Mouse (Mus musculus): ENCODE measurements around the gene Bud13.
"Not testable (repeated sequence)": the region's sequence is repeated elsewhere in the genome, so short reads cannot be mapped to it uniquely, and the experiment has no call there.

Gene Bud13

GRCm38 (mm10) chr9:46269125-46269524 is 13.7 kb upstream of the Bud13 start:
- TF ChIP-seq GATA4 (IDR thresholded peaks at IDR 0.05; ENCODE audit: insufficient replicate concordance, low read length): no peak

- no peak for TF ChIP-seq GATA4 (IDR thresholded peaks at IDR 0.05; ENCODE audit: insufficient replicate concordance, low read length)
Measured at GRCm38 (mm10) chr9:46270782-46271181, 12.0 kb upstream of the Bud13 start.

GRCm38 (mm10) chr9:46272070-46272469 is 10.7 kb upstream of the Bud13 start:
- TF ChIP-seq GATA4 (IDR thresholded peaks at IDR 0.05; ENCODE audit: insufficient replicate concordance, low read length): peak; percentile 69; the same call in 1 of the 2 replicates

DNA sequence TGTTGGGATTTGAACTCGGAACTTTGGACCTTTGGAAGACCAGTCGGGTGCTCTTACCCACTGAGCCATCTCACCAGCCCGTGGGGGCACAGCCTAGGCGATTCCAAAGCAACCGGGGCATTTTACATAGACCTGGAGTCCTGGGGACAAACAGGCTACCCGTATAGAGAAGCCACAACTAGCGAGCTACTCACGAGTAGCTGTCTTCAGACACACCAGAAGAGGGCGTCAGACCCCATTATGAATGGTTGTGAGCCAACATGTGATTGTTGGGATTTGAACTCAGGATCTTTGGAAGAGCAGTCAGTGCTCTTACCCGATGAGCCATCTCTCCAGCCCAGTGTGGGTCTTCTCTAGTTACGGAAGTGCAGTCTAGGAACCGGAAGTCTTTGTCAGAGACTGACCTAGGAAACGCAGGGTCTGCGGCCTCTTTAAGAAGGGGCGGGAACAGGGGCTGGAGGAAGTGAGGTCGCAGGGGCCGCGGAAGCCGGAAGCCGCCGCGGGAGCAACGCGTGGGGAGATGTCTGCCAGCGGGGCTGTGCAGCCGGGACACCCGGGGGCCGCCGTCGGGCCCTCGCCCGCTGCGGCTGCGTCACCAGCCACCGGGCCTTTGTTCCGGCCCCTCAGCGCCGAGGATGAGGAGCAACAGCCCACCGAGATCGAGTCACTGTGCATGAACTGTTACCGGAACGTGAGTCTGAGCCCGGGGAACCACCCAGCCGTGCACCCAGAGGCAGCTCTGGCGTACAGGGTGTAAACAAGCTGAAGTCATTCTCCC is 9.9 kb upstream of the Bud13 start, which contains the start of gene Zpr1:
Gene Zpr1 (plus strand): TSS at position 388 of the 778 bp plus-strand sequence.
- TF ChIP-seq GATA4 (IDR thresholded peaks at IDR 0.05; ENCODE audit: insufficient replicate concordance, low read length): peak; percentile 64; the same call in 1 of the 2 replicates

DNA sequence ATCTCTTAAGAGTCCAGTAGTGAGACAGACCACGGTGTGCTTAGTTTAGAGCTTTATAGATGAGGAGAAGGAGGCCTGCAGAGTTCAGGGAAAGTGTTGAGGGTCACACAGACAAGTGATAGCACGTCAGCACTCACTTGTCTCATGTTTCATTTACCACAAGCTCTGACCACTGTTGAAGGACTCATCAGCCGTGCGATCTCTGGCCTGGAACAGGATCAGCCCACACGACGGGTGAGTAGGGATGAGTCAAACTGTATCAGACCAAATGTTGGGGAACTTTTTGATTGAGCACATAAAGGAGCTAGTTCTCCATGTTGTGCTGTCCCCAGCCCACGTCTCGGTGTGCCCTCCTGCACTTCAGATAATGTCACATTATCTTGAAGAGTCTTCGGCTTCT is 8.3 kb upstream of the Bud13 start:
- no peak for TF ChIP-seq GATA4 (IDR thresholded peaks at IDR 0.05; ENCODE audit: insufficient replicate concordance, low read length)

- TF ChIP-seq GATA4 (IDR thresholded peaks at IDR 0.05; ENCODE audit: insufficient replicate concordance, low read length): no peak
Measured at GRCm38 (mm10) chr9:46298381-46298780, 15.6 kb downstream of the Bud13 start.

DNA sequence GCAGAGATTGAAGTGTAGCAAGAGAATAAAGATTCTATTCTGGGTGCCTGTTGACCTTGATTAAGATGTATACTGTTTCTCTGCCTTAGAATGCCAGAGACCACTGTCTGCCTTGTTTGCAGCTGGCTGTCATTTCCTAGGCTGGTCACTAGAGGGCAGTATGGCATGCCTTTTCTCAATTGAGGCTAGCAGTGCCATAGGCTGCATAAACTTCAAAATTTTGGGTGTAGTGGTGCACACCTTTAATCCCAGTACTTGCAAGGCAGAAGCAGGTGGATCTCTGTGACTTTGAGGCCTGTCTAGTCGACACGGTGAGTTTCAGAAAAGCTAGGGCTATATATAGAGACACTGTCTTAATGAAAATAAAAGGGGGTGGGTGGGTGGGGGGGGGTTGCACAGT is 19.3 kb downstream of the Bud13 start:
- no peak for TF ChIP-seq GATA4 (IDR thresholded peaks at IDR 0.05; ENCODE audit: insufficient replicate concordance, low read length)

DNA sequence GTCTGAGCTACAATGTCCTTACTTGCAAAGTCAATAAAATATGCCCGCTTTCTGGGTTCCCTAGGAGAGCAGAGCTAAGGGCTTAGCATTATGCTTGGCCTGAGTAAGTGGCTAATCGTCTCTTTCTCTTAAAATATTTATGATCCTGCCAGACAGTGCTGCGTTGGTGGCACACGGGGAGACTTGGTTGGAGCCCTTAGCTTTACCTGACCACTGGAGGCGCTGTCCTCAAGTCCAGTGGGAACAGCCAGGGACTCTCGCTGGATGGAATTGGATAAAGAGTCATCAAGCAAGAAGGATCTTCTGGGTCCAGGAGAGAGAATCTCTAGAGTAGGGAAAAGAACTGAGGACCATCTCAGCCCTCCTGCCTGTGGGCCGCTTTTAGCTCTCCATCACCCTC is 26.3 kb downstream of the Bud13 start:
- no peak for TF ChIP-seq GATA4 (IDR thresholded peaks at IDR 0.05; ENCODE audit: insufficient replicate concordance, low read length)

DNA sequence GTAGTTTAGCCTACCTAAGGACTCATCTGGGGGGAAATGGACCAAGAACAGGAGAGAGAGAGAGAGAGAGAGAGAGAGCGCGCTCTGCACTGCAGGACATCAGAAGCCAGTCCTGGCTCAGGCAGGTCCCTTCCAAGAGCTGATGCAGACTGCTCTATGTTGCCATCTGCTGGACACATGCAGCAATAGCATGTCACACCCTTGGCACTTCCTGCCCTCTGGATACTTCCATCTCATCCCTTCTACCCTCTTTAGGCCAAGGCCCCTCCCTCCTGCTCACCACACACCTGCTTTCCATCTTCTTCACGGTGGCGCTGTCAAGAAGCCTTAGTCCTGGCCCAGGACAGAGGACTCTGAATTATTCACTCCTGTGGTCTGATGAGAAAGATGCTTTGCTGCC is 31.7 kb downstream of the Bud13 start:
- TF ChIP-seq GATA4 (IDR thresholded peaks at IDR 0.05; ENCODE audit: insufficient replicate concordance, low read length): no peak

DNA sequence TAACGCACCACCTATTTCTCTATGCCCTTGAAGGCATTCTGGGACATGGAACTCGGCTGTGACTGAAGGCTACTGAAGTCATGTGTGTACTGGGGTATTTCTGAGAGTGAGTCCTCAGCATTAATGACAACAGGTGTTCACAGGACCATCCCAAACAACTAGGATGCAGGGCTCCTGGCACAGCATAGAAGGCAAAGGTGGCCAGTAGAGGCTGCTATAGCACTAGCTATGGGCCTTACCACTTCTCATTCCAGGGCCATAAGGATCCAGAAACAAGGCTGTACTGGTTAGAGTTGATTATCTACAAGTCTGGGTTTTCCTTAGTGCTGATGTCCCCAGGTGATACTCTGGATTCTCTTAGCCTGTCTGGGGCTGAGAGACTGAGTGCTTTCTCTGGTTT is 32.1 kb downstream of the Bud13 start:
- no peak for TF ChIP-seq GATA4 (IDR thresholded peaks at IDR 0.05; ENCODE audit: insufficient replicate concordance, low read length)

DNA sequence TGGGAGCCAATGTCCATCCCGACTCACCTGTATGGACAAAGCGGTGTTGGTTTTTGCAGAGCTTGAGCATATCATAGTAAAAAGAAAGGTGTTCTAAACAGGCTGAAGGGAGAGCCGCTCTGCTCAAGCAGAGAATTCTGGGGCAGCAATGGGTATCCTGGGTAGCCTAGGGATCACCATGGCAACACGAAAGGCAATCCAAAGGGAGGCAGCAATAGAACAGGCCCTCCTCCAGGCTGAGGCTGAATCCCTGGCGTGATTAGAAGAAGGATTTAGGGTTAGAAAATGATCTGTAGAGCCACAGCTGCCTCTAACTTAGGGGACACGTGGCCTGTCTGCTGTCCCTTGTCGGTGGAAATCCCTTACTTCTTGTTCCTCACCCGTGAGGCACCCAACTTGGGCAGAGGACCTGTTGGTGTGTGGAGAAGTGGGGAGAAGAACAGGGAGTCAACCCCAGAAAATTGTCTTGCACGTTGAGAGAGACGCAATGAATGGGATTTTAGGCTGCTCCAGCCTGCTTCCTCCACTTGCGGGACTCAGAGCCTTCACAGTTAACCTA is 33.1 kb downstream of the Bud13 start:
- no peak for TF ChIP-seq GATA4 (IDR thresholded peaks at IDR 0.05; ENCODE audit: insufficient replicate concordance, low read length)

GRCm38 (mm10) chr9:46316388-46316787 is 33.6 kb downstream of the Bud13 start:
- no peak for TF ChIP-seq GATA4 (IDR thresholded peaks at IDR 0.05; ENCODE audit: insufficient replicate concordance, low read length)

GRCm38 (mm10) chr9:46316909-46317308 is 34.1 kb downstream of the Bud13 start:
- no peak for TF ChIP-seq GATA4 (IDR thresholded peaks at IDR 0.05; ENCODE audit: insufficient replicate concordance, low read length)

GRCm38 (mm10) chr9:46317957-46318356 is 35.1 kb downstream of the Bud13 start:
- no peak for TF ChIP-seq GATA4 (IDR thresholded peaks at IDR 0.05; ENCODE audit: insufficient replicate concordance, low read length)

- TF ChIP-seq GATA4 (IDR thresholded peaks at IDR 0.05; ENCODE audit: insufficient replicate concordance, low read length): not testable (repeated sequence)
Measured at GRCm38 (mm10) chr9:46319886-46320285, 37.1 kb downstream of the Bud13 start, which contains the start of gene 4931429L15Rik. 4931429L15Rik (minus strand) TSS chr9:46319986.

GRCm38 (mm10) chr9:46320461-46320860 is 37.7 kb downstream of the Bud13 start:
- no peak for TF ChIP-seq GATA4 (IDR thresholded peaks at IDR 0.05; ENCODE audit: insufficient replicate concordance, low read length)

Measured in liver, adult (tissue).